Mouse (Mus musculus): Measurements from ENCODE around the gene Iffo1.
"Not testable (repeated sequence)": the region's sequence is repeated elsewhere in the genome, so short reads cannot be mapped to it uniquely, and the experiment has no call there.

Iffo1 gene

DNA sequence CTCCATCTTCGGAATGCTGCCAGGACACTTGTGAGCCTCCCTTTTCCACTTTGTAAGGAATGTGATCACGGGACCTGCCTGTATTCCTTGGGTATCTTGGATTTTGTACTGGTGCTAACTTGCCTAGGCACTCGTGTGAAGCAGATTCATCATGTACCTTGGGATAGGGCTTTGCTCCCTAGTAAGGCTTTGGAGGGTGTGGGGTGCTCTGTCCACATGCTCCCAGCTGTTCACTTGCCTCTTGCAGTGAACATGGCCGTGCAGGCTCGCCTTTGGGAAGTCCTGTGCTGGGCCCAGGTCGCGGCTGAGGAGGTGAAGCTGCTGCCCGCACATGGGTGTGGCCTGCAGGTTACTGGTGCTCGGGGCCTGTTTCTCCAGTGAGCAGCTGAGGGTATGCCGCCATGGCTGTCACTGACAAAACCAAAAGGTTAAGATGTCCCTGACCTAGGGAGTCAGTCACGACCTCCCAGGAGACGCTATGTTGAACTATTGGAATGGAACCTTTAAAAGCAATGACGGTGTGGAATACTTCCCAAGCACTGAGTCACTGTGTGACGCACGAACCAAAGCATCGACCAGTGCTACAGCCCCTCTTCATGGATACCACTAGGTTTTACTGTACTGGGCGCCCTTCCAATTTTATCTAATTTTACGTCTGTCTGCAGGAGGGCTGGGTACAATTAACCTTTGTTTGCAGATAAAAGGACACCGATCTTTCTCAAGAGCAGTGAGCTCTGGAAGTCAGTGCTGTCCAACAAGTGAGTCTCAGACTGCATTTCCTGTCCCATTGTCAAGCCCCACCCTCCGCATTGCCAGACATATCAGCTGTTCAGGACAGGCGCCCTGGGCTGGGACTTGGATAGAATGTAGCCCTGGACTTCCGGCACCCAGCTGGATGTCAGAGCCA, 16.1 kb downstream of the Iffo1 start:
- no peak for DNase-seq (ENCODE audit: low read depth, low spot score)

GRCm38 (mm10) chr6:125161971-125162370, 16.9 kb downstream of the Iffo1 start:
- DNase-seq (ENCODE audit: low read depth, low spot score) = not testable (repeated sequence)

GRCm38 (mm10) chr6:125162615-125163305, 17.7 kb downstream of the Iffo1 start:
- DNase-seq (ENCODE audit: low read depth, low spot score) = not testable (repeated sequence)

GRCm38 (mm10) chr6:125163801-125164657, 19.0 kb downstream of the Iffo1 start:
- DNase-seq (ENCODE audit: low read depth, low spot score) = no peak

GRCm38 (mm10) chr6:125164672-125165327, 19.8 kb downstream of the Iffo1 start:
- DNase-seq (ENCODE audit: low read depth, low spot score) = no peak

- peak; percentile 97 for DNase-seq (ENCODE audit: low read depth, low spot score)
Measured at GRCm38 (mm10) chr6:125165328-125165891, 20.4 kb downstream of the Iffo1 start.

DNA sequence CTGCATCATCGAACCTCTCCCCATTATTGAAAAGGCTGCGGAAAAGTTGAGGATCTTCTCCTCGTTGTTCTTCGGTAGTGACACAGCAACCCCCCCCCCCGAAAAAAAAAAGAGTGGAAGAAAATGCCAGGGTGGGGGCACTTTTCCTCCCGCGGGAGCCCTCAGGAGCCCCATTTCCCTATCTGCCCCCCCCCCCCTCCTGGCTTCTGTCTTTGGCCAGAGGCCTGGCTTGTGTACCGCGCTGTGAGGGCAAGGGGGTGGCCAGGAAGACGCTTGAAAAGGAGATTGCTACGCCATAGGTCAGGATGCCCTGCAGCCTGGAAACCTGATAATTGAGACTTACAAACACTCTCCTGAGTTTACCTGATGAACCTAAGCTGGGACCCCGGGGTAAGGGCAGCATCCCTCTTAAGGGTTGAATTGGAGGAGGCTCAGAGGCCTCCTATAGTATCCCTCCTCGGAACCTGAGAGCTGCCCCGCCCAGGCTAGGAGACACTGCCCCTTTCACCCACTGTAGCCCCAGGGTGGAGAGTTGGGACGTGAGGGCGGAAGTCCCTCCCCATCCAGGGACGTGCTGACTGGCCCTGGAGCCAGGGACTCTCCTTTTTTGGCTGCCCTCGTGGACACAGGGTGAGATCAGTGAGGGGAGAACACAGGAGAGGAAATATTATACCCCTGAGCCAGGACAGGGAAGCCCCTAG, 21.2 kb downstream of the Iffo1 start, which contains the start of gene Gapdh:
Gene Gapdh (minus strand): TSS at position 417 of the 701 bp plus-strand sequence.
- no peak for DNase-seq (ENCODE audit: low read depth, low spot score)

GRCm38 (mm10) chr6:125166861-125167650, 22.0 kb downstream of the Iffo1 start:
- DNase-seq (ENCODE audit: low read depth, low spot score) = no peak

DNA sequence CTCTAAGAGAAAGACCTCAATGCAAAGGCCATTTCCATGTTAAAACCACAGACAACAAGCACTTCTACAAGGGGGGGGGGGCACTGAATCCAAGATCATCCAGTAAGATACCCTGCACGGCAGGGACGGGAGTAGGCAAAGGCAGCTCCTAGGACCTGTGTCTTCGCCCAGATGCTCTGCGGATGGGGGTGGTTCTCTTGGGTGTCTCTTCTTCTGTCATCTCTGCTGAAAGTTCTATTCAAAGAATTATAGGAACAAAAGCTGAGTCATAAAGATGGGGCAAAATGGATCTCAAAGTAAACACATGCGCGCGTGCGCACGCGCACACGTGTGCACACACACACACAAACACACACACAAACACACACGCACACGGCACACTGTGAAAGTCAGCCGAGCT, 23.0 kb downstream of the Iffo1 start:
- no peak for DNase-seq (ENCODE audit: low read depth, low spot score)

- no peak for DNase-seq (ENCODE audit: low read depth, low spot score)
Measured at GRCm38 (mm10) chr6:125170194-125170593, 25.2 kb downstream of the Iffo1 start.

DNA sequence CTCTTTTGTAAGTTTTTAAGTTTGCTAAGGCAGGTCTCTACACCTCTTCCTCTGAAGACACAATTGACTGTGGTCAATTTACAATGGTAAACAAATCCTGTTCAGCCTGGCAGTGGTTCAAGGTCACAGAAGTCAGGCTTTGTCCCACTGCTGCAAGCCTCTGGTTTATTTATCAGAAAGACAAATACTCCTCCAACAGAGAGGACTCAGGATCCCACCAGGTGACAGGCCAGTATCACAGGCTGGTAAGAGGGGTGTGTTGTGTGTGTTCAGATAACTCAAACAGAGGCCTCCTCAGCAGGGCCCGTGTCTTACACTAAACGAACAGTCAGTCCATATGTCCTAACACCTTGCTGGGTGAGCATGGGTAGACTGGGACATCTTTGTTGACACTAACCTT, 27.4 kb downstream of the Iffo1 start:
- no peak for DNase-seq (ENCODE audit: low read depth, low spot score)

GRCm38 (mm10) chr6:125173256-125173655, 28.2 kb downstream of the Iffo1 start:
- DNase-seq (ENCODE audit: low read depth, low spot score) = no peak

- no peak for DNase-seq (ENCODE audit: low read depth, low spot score)
Measured at GRCm38 (mm10) chr6:125175469-125175868, 30.4 kb downstream of the Iffo1 start.

GRCm38 (mm10) chr6:125179601-125180000, 34.6 kb downstream of the Iffo1 start:
- DNase-seq (ENCODE audit: low read depth, low spot score) = no peak

DNA sequence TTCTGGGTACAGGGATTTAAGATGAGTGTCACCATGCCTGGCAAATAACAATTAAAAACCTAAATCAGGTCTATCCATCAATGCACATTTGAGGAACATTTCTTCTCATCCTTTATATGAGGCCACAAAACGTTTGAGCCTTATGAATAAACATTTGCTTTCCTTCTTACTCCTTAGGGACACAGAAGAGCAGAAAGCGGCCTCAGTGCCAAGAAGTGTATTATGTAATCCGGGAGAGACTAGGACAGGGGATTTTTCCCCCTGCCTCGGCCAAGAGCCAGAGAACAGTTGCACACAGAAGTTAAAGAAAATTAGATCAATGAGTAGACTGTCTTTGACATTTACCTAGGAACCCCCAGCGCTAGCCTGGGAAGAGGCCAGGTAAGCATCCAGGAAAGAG, 37.1 kb downstream of the Iffo1 start:
- no peak for DNase-seq (ENCODE audit: low read depth, low spot score)

GRCm38 (mm10) chr6:125186203-125186602, 41.2 kb downstream of the Iffo1 start:
- no peak for DNase-seq (ENCODE audit: low read depth, low spot score)

- DNase-seq (ENCODE audit: low read depth, low spot score) = no peak
Measured at GRCm38 (mm10) chr6:125190816-125191215, 45.8 kb downstream of the Iffo1 start.

DNA sequence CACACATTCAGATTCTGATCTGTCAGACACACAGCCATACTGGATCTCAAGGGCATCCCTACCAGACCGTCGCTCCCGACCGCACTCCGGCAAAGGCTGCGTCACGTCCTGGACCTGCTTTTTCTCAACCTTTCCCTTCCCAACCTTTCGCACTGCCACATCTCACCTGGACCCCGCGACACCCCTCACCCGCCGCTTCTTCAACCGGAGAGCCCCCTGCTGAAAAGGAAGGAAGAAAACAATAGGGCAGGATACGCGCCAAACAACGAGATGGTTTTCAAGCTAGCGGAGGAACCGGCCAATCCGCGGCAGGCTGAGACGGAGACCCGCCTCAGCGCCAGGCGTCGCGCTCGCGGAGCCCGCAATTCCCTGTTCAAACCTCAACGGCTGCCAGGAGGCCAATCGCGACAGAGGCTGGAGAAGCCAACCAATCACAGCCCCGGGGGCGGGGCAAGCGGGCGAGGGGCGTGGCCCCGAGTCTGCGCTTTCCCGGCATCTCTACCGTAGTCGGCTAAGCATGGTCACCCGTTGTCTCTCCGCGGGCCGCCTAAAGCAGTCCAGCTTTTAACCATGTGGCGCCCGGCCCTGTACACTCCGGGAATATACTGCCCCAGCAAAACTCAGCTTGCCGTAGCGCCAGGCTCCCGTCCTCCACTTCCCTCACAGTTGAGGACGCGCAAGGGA, 46.4 kb downstream of the Iffo1 start, which contains the start of the genes Ncapd2 and Mrpl51:
Gene Ncapd2 (minus strand): TSS at position 370 of the 684 bp plus-strand sequence.
Gene Mrpl51 (plus strand): TSS at position 470 of the 684 bp plus-strand sequence.
- DNase-seq (ENCODE audit: low read depth, low spot score) = peak; percentile 94
